Mouse (Mus musculus): ENCODE measurements around the gene Npvf.

GRCm38 (mm10) chr6:50658018-50658417 is 3.8 kb upstream of the Npvf start:
- TF ChIP-seq CTCF (IDR thresholded peaks at IDR 0.05; ENCODE audit: borderline replicate concordance, insufficient read depth, low read length), result no peak
- no peak for TF ChIP-seq POLR2A (IDR thresholded peaks at IDR 0.05; ENCODE audit: low read depth, low read length)
